Mouse (Mus musculus) right cerebral cortex, postnatal 14 days (tissue): ENCODE results near the gene Rims1.

Experiments used
- DNase-seq: peaks from one replicate; pipeline ENCODE4 v3.0.0; 2022

Gene Rims1

GRCm38 (mm10) chr1:22694514-22694913, 111.3 kb downstream of the Rims1 start:
- no peak for DNase-seq

DNA sequence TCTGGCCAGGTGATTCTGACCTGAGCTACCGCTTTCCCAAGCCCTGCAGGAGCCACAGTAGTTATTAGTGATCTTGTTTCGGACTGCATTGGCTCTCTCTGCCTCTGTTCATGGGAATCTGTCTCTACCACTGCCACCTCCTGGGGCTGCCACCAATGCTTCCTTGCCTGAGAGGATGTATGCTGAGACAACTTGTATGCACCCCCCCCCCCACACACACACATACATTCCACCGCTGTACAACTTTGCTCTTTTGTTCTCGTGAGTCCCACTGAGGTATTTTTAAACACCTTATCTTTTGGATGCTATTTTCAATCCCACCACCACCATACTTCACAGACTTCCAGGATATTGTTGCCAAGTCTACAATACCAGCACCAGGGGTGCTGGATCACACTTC, 122.3 kb downstream of the Rims1 start:
- DNase-seq, result no peak

GRCm38 (mm10) chr1:22664196-22664595, 141.6 kb downstream of the Rims1 start:
- DNase-seq, result no peak

DNA sequence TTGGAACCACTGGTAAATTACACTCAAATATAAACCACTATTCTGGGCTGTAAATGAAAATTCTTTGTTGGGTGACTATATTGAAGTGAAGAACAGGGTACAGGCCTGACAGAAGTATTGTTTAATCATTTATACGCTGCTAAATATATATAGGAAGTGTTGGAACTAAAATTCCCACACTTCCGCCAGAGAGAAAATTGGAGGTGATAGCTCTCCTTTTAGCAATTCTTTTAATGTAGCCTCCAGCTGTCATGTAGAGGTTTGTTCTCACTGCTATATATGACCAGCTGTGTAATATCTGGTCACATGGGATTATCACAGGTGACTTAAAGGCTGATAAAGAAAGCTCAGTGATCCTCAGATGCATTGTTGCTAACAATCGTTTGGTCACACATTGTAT, 144.0 kb downstream of the Rims1 start:
- no peak for DNase-seq

DNA sequence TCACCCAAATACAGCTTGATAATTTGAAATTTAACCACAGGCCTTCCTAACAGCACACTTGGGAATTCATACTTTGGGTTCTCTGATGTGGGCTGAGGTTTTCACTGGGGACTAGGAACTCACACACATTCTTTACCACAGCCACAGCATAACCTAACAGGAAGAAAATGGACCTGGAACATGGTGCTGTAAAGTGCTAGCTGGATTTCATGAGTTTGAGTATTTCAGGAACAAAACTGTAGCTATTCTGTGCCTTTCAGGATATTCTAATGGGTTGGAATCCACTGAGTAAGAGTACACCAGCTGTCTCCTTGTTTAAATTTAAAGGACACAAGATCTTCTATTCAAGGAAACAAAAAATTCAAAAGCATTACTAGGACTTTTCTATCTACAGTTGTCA, 149.8 kb downstream of the Rims1 start:
- DNase-seq, result no peak

- DNase-seq, result no peak
These were observed 150.9 kb downstream of the Rims1 start for GRCm38 (mm10) chr1:22654903-22655302.

- DNase-seq, result no peak
These were observed 155.2 kb downstream of the Rims1 start for GRCm38 (mm10) chr1:22650588-22650987.

DNA sequence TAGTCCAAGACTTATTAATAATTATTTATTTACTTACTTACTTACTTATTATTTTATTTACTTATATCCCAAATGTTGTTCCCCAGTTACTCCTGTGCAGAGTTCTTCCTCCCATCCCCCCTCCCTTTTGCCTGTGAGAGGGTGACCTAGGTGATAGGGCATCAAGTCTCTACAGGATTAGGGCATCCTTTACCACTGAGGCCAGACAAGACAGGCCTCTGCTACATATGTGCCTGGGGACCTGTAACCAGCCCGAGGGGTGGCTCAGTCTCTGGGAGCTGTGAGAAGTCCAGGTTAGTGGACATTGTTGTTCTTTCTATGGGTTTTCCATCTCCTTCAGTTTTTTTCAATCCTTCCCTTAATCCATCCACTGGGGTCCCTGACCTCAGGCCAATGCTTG, 156.4 kb downstream of the Rims1 start:
- no peak for DNase-seq

DNA sequence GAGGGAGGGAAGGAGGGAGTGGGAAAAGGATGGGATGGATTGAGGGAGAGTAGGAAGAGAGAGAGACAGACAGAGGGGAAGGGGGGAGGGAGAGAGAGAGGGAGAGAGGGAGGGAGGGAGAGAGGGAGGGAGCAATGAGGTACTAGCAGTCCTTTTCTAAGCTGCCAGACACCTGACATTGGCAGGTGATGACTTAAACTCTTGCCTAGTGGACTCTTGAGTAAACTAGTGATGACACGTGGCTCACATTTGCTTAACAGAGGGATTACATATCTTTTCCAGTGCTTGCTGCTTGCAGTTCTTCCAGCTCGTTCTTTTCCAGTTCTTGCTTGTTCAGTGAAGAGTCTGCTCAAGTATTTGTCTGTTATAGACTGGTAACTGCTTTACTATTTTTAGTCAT, 160.5 kb downstream of the Rims1 start:
- DNase-seq, result no peak

DNA sequence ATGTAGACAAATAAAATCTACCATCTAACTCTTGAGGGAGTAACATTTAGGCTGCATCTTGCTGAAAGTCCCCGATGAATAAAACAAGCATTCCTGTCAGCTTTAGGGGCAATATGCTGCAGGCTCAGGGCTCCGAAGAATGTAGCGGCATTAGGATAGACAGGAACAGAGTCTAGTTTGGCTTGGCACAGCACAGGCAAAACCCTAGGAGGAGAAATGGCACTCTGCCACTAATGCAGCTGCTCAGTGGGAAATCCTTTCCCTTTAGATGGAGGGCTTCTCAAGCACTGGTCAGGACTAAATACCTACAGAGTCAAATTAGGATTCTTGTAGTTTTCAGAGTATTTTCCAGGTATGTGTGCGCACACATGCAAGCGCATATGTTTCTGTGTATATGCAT, 165.2 kb downstream of the Rims1 start:
- DNase-seq, result no peak

DNA sequence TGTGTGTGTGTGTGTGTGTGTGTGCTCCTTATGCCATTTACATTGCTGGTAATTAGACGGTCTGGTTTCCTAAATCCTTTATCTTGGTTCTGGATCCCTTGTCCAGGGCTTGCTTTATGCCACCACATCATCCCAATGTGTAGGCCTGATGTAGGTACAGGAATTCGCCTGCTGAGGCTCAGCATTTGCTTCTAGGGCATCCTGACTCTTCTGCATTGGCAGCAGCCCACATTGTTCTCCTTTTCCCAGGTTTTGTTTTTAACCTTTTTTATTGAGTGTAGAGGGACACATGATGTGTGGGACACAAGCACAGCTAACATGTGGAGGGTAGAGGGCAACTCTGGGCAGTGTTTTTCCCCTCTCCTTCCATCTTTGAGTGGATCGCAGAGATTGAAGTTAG, 166.1 kb downstream of the Rims1 start:
- DNase-seq, result no peak

DNA sequence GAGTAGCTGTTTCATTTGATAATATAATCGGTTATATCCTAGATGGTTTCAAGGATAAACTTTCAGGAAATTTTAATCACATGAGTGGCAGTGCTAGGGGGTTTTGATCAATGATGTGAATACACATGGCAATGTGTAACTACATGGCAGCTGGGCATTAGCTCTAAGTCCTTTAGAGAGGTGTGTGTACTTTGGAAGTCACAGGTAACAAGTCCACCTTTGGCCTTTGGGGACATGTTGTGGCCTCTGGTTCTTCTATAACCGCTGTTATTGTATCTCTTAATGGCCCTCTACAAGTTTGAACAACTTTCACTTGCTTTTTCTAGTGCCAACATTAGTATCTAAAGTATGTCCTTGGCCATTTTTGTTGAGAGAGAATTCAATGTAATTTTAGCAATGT, 171.9 kb downstream of the Rims1 start:
- DNase-seq, result no peak

DNA sequence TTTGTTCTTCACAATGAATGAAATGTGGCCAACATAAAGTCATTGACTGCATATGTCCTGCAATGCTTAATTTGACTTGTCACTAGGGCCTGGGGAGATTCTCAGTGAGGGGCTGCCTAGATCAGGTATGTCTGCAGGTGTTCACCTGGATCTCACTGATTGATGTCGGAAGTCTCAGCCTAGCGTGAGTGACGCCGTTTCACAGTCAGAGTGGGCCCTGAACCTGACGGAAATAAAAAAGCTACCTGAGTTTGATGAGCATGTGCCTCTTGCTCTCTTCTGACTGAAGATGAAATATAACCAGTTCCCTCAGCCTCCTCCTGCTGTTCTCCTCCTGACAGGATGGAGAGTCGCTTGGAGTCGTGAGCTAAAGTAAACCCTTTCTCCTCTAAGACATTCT, 173.2 kb downstream of the Rims1 start:
- no peak for DNase-seq

- DNase-seq, result no peak
These were observed 173.8 kb downstream of the Rims1 start for GRCm38 (mm10) chr1:22631991-22632390.

GRCm38 (mm10) chr1:22629011-22629410, 176.8 kb downstream of the Rims1 start:
- no peak for DNase-seq

DNA sequence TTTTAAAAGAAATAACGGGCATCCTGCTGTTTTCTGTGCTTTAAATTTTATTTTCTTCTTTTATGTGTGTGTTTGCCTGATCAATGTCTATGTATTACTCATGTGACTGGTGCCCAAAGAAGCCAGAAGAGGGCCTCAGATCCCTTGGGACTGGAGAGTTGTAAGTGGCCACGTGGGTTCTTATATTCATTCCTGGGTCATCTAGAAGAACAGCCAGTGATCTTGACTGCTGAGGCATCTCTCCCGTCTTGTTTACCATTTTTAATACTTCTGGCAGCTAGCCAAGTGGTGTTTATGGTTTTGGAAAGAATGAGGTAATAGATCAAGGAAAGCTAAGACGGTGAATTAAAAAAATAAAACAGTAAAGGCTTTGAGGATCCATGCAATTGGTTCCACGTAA, 178.8 kb downstream of the Rims1 start:
- no peak for DNase-seq

DNA sequence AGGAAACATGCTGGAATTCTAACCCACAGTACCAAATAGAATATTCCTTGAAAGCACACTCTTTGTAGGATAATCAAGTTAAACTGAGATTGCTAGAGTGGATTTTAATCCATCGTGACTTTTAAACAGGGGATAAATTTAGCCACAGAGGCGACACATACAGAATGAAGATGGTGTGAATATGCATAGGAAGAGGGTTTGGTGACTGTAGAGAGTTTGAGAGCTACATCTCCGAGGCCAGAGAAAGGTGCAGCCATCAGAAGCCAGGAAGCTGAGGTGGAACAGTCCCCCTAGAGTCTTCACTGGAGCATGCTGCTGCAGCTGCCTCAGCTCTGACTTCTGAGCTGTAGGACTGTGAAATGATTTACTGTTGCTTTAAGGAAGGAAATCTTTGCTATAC, 179.5 kb downstream of the Rims1 start:
- DNase-seq, result no peak

- DNase-seq, result no peak
These were observed 185.0 kb downstream of the Rims1 start for GRCm38 (mm10) chr1:22620827-22621226.

DNA sequence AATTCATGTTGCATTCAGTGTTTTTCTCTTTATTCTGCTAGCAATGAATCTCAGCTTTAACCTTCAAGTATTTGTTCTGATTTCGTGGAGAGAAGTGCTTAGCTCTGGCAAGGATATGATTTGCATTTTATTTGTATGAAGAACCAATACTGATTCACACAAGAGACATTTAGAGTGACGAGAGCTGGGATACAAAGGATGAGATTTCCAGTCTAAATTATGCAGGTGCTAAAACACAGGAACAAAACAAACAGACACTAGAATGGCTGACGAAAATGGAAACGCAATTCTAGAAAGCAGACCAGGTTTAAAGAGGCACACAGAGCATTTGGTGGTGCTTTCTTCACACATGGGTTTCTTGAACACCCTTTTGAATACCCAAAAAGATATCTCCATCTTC, 190.2 kb downstream of the Rims1 start:
- no peak for DNase-seq

GRCm38 (mm10) chr1:22613609-22614008, 192.2 kb downstream of the Rims1 start:
- no peak for DNase-seq

DNA sequence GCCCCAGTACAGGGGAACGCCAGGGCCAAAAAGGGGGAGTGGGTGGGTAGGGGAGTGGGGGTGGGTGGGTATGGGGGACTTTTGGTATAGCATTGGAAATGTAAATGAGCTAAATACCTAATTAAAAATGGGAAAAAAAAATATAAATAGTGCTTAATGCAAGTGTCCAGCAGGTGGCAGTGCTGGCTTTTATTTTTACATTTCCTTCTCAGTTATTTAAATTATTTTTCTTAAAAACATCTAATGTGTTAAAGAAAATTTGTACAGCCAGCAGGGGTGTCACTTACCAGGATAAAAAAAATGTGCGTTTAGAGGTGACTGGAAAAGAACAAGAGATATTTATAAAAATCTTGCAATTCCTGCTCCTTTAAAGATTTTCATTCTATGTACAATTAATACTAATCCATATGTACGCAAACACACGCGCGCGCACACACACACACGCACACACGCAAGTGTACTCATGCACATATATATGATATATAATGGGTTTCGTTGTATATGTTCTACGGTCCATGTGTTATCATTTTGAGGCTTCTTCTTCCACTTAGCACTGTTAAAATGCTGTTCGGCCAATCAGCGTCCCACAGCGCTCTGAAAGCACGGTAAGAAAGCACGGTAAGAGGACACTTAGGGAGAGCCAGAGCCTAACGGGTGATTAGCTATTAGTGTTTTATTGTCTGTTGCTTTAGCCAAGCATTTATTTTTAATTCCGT, 201.3 kb downstream of the Rims1 start:
- DNase-seq, result peak; percentile 54

- no peak for DNase-seq
These were observed 209.6 kb downstream of the Rims1 start for GRCm38 (mm10) chr1:22596197-22596596.

GRCm38 (mm10) chr1:22594841-22595240, 211.0 kb downstream of the Rims1 start:
- no peak for DNase-seq

GRCm38 (mm10) chr1:22587859-22588383, 217.9 kb downstream of the Rims1 start:
- no peak for DNase-seq

- DNase-seq, result no peak
These were observed 220.2 kb downstream of the Rims1 start for GRCm38 (mm10) chr1:22585560-22585959.
